ENCODE assay signal across 8 mouse cellular contexts in the genomic region with DNA sequence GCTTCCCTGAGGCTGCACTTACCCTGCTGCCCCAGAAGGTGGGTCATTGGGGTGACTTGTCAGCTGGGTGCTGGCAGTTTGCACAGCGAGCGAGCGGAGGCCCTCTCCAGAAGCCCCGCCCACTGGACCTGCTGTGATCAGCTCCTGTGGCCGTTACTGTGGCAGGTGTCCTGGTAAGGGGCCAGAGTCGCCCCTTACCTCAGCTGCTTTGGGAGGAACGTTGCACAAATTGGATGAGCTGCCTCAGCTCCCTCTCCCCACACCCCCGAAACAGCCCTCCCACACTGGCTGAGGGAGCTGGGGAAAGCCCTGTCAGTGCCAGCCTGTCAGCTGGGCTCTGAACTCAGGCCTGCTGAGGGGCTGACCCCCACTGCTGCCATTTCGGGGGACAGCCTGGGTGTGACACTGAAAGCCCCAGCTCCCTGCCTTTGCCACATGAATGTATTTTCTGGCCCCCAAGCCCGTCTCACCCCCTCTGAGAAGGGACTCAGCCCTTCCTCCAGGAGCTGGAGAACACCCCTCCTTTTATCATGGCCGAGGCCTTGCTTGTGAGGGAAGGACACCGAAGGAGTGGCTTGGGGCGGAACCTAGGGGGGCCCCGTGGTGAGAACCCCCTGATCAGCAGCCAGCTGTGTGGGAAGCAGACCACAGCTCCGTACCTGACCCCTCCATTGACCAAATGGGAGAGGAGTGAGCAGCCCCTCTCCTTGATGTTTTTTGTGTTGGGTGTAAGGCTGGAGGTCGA. TPM values are rescaled to one million over a fixed set of nuclear protein-coding genes. Genes with fewer than 3 reads are reported as not detected.
A peak's percentile ranks its signal among the peaks of the same experiment; 100 is the strongest.
DNase-seq lines count a peak whose midpoint lies in the region; ATAC-seq lines count a peak whose summit lies in the region.

No protein-coding gene starts in this region.

- H3K4me1 ChIP-seq in heart, embryonic 12.5 days (replicated peaks): peaks cover 33% of the 10 kb centered on the region
- H3K4me1 ChIP-seq in midbrain, embryonic 10.5 days: peaks cover 73% of the 10 kb centered on the region

- no peak; the same call in 1 of the 2 replicates for ATAC-seq in heart, embryonic 12.5 days (ENCODE audit: insufficient number of reproducible peaks, low FRiP score)
- ATAC-seq in monocyte, adult 5-6 weeks (replicated peaks; ENCODE audit: insufficient number of reproducible peaks, low FRiP score, low TSS enrichment, poor library complexity, severe bottlenecking): no peak

- 0 out of 2 replicates have a peak overlapping the region, but pooled peaks have one; percentile 12 for H3K9ac ChIP-seq in heart, embryonic 12.5 days

- H3K9me3 ChIP-seq in heart, embryonic 12.5 days (replicated peaks): no peaks in the 10 kb centered on the region
- no peaks in the 10 kb centered on the region for H3K9me3 ChIP-seq in midbrain, embryonic 10.5 days (replicated peaks)

- no peak overlapping the region for H3K4me3 ChIP-seq in heart, embryonic 12.5 days
- peak overlapping the region; percentile 29 for H3K4me3 ChIP-seq in midbrain, embryonic 10.5 days

- 53% methylated on average over 16 of the region's 16 CpGs for WGBS in heart, embryonic 12.5 days
- 55% methylated on average over 16 of the region's 16 CpGs for WGBS in midbrain, embryonic 10.5 days

- H3K27ac ChIP-seq in heart, embryonic 12.5 days (ENCODE audit: poor library complexity, severe bottlenecking): peak overlapping the region; percentile 22; the same call in 1 of the 2 replicates
- H3K27ac ChIP-seq in midbrain, embryonic 10.5 days (replicated peaks): peak overlapping the region; percentile 52; the same call in 1 of the 2 replicates

- no peak overlapping the region for H3K4me2 ChIP-seq in heart, embryonic 12.5 days

- H3K27me3 ChIP-seq in heart, embryonic 12.5 days (replicated peaks): no peaks in the 10 kb centered on the region
- no peaks in the 10 kb centered on the region for H3K27me3 ChIP-seq in midbrain, embryonic 10.5 days (ENCODE audit: low read depth, poor library complexity, severe bottlenecking)

- peaks cover 86% of the 10 kb centered on the region for H3K36me3 ChIP-seq in heart, embryonic 12.5 days
- peaks cover 93% of the 10 kb centered on the region for H3K36me3 ChIP-seq in midbrain, embryonic 10.5 days

- peak; percentile 74 for DNase-seq in cerebellum, adult 9-11 months
- no peak for DNase-seq in cerebellum, adult 11 months
- DNase-seq in thymus, postnatal 0 days (ENCODE audit: low spot score): peak; percentile 42
- no peak for DNase-seq in thymus, postnatal 25 days
- peak; percentile 66 to 83 for DNase-seq in kidney, postnatal 25 days
- DNase-seq in midbrain, embryonic 10.5 days (ENCODE audit: low spot score): no peak

RNA-seq across cellular contexts. Expression of a gene that starts 6.7 kb away (rescaled TPM):
- not detected in 2 replicates for polyA plus RNA-seq in thymus, postnatal 0 days (2015; fragmentation: Nextera tagmentation; extraction: Ambion mirVana)
- not detected in 2 replicates for polyA plus RNA-seq in heart, embryonic 12.5 days (2016; fragmentation: Nextera tagmentation; extraction: Ambion mirVana)
- 2.6 and 5.5 TPM in 2 replicates for polyA plus RNA-seq in midbrain, embryonic 10.5 days (2016; fragmentation: Nextera tagmentation; extraction: Ambion mirVana)
- total RNA-seq in monocyte, adult 5-6 weeks (2017): not detected in 3 replicates

RNA-seq across cellular contexts. Expression of a gene that starts 6.9 kb away (rescaled TPM):
- polyA plus RNA-seq in thymus, postnatal 0 days (2015; fragmentation: Nextera tagmentation; extraction: Ambion mirVana): 425 and 451 TPM in 2 replicates
- polyA plus RNA-seq in heart, embryonic 12.5 days (2016; fragmentation: Nextera tagmentation; extraction: Ambion mirVana): 277 and 287 TPM in 2 replicates
- polyA plus RNA-seq in midbrain, embryonic 10.5 days (2016; fragmentation: Nextera tagmentation; extraction: Ambion mirVana): 400 and 414 TPM in 2 replicates
- total RNA-seq in monocyte, adult 5-6 weeks (2017): 361 to 408 TPM (median 386 TPM) in 3 replicates

RNA-seq across cellular contexts. Expression of a gene that starts 8.0 kb away (rescaled TPM):
- polyA plus RNA-seq in thymus, postnatal 0 days (2015; fragmentation: Nextera tagmentation; extraction: Ambion mirVana): 10.5 and 15.9 TPM in 2 replicates
- 9.9 and 10.1 TPM in 2 replicates for polyA plus RNA-seq in heart, embryonic 12.5 days (2016; fragmentation: Nextera tagmentation; extraction: Ambion mirVana)
- 15.1 and 16.4 TPM in 2 replicates for polyA plus RNA-seq in midbrain, embryonic 10.5 days (2016; fragmentation: Nextera tagmentation; extraction: Ambion mirVana)
- total RNA-seq in monocyte, adult 5-6 weeks (2017): 11.9 to 24.2 TPM (median 12.0 TPM) in 3 replicates

RNA-seq across cellular contexts. Expression of a gene that starts 24.0 kb away (rescaled TPM):
- polyA plus RNA-seq in thymus, postnatal 0 days (2015; fragmentation: Nextera tagmentation; extraction: Ambion mirVana): 84.6 and 90.0 TPM in 2 replicates
- polyA plus RNA-seq in heart, embryonic 12.5 days (2016; fragmentation: Nextera tagmentation; extraction: Ambion mirVana): 44.0 and 44.1 TPM in 2 replicates
- 54.1 and 55.3 TPM in 2 replicates for polyA plus RNA-seq in midbrain, embryonic 10.5 days (2016; fragmentation: Nextera tagmentation; extraction: Ambion mirVana)
- total RNA-seq in monocyte, adult 5-6 weeks (2017): 9.7 to 27.5 TPM (median 20.4 TPM) in 3 replicates

RNA-seq across cellular contexts. Expression of a gene that starts 27.0 kb away (rescaled TPM):
- 0.14 TPM in 1 of 2 replicates, not detected in the other for polyA plus RNA-seq in thymus, postnatal 0 days (2015; fragmentation: Nextera tagmentation; extraction: Ambion mirVana)
- polyA plus RNA-seq in heart, embryonic 12.5 days (2016; fragmentation: Nextera tagmentation; extraction: Ambion mirVana): 0.40 TPM in 1 of 2 replicates, not detected in the other
- polyA plus RNA-seq in midbrain, embryonic 10.5 days (2016; fragmentation: Nextera tagmentation; extraction: Ambion mirVana): 9.4 and 27.5 TPM in 2 replicates
- total RNA-seq in monocyte, adult 5-6 weeks (2017): not detected in 3 replicates

Comparison
In these comparisons a context has a peak if more than half of its experiments do, and no peak if none do; other contexts are left out.
1. DNase-seq: peak in cerebellum, adult 9-11 months (single experiment), thymus, postnatal 0 days (single experiment) and kidney, postnatal 25 days (2 of 2); none in cerebellum, adult 11 months (single experiment), thymus, postnatal 25 days (single experiment) and midbrain, embryonic 10.5 days (single experiment).